Mouse (Mus musculus) spleen, postnatal 10 days (tissue): ENCODE data around the gene Mrpl48.
A peak's percentile ranks its signal among the peaks of the same experiment; 100 is the strongest.

Source experiments
- DNase-seq, 2 experiments: peaks; one replicate each; pipeline ENCODE4 v3.0.0; 2021 to 2022; ENCODE audit warnings: low spot score in 2 of 2

Gene Mrpl48

DNA sequence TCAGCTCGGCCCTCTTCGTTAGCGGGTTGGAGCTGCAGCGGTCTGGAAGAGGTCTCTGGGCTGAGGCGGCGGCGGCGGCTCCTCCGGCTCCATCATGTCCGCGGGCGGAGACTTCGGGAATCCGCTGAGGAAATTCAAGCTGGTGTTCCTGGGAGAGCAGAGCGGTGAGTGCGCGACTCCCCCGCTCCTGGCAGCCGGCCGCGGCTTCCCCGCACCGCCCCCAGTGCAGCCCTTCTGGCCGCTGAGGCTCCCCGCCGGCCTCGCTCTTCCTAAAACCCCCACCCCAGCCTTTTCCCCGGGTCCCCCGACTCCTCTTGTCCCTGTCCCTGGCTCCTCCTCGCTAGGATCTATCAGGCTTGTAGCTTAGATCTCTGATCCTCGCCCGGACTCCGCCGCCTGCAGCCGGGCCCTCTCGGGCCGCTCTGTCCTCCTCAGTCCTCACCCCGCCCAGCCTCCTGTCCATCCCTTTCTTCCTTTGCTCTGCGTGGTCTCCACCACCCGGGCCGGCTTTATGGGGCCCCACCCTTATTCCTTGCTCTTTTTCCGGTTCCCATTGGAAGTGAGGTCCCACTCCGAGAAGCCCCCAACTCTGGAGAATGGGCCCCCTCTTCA lies at the start of gene Mrpl48:
Gene Mrpl48 (minus strand): TSS at position 172 of the 612 bp plus-strand sequence.
- DNase-seq, result peak; percentile 71 to 76

DNA sequence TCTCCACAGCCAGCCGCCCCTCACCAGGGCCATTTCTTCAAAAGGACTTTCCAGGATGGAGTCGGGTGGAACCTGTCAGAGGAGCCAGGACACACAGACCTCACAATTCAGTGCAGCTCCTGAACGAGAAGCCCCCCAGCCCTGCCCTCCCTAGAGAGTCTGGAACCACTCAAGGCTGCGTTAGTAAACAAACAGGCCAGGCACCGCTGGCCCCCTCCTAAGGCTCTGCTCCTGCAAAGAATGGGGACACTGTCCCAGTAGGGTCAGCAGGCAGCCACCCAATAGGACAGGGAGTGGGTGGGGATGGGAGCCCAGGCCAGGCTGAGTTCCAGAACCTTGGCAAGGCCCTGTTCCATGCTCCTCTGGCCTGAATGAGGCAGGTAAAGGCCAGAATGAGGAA lies 48.6 kb upstream of the Mrpl48 start:
- DNase-seq, result no peak

DNA sequence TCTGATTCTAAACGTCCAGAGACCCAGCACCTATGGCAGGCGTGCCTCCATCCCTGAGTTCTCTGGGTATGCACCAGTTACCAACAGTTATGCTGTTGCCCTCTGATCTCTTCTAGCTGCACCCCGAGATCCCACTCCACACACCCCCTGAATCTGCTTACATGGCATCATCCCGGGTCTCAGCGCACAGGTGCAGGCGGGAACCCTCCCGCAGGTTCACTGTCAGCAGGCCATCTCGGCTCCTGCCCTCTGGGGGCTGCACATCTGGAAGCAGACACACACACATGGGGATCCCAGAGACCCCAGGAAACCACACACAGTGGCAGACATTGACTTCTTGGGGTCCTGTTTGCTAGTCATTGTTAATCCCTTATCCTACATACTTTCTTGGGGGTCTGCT lies 46.3 kb upstream of the Mrpl48 start:
- DNase-seq, result no peak

- DNase-seq, result no peak
Observed at GRCm38 (mm10) chr7:100653480-100654266, 45.6 kb upstream of the Mrpl48 start.

GRCm38 (mm10) chr7:100651011-100651410 lies 42.9 kb upstream of the Mrpl48 start:
- no peak for DNase-seq

DNA sequence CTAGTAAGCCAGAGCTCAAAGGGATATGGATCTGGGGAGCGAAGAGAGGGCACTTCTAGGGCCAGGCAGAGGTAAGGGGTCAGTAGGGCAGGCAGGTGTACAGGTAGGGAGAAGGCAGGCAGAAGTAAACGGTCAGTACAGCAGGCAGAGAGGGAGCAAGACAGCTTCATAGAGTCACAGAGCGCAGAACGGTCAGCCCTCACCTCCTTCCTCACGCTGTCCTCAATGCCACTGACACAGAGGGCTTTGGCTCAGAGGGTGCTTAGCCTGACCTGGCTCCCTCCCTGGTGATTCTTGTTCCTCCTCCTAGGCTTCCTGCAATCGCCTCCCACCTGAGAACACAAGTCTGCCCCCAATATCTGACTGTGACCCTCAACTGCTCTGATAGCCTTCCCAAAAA lies 42.3 kb upstream of the Mrpl48 start:
- peak in 1 of 2 experiments; percentile 3 for DNase-seq

DNA sequence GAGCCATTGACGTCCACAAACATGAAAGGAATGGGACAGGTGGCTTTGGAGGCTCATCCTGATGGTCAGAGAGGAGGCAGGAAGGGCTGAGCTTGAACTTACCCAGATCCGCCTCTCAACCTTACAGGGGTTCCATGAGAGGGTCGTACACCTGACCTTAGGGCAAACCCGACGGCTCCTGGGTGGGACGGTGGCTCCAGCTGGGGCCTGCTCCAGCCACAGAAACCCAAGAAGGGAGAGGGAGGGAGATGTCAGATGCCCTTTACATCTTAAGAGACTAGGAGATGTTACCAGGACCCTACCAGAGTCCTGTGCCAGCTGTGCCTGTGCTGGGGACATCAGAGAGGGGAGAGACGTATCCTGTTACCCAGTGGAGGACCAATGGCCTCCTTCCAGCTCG lies 41.7 kb upstream of the Mrpl48 start:
- DNase-seq, result no peak

DNA sequence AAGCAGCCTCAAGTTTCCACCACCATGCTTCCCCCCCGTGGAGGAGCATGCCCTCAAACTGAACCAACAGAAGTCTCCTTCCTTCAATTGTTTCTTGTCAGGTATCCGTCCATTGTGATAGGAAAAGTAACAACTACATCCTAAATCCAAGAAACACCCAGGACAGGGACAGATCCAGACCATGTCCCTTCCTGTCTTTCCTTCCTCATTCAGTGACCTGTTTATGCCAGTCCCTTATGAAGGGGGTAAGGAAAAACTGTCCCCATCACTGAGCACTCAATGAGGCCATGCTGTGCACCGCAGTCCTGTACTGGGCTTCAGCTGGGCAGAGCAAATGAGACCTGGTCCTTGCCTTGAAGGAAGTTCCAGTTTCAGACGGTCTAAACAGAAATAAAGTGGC lies 41.0 kb upstream of the Mrpl48 start:
- no peak for DNase-seq

DNA sequence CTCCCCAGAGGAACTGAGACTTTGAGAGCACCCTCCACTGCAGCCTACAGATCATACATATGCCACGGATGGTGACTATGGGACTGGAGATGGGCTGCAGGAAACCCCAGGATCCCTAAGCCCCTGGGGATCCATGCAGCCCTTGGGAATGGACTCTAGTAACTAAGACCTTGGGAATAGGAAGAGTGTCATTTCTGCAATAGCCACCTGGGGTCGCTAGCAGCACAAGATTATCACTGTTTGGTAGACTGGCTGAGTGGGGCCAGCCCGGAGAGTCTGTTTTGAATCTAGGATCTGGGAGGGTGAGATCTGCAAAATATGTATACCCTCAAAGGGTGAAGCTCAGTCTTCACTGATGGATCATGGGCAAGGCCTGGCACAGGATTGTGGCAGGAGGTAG lies 37.0 kb upstream of the Mrpl48 start:
- DNase-seq, result peak; percentile 61 to 78

DNA sequence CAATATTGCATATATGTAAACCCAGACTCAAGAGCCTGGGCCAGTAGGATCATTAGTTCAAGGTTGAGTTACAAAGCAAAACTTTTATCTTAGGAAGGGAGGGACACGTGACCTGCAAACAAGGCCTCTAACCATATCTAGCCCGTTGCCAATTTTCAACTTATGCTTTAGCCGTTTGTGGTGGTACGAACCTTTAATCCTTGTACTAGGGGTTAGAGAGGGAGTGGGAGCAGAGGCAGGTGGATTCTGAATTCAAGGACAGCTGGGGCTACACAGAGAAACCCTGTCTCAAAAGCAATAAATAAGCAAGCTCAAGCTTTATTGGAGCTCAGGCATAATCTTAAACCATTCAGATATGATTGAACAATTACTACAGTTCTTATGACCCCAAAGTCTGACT lies 34.3 kb upstream of the Mrpl48 start:
- no peak for DNase-seq

GRCm38 (mm10) chr7:100637657-100638056 lies 29.6 kb upstream of the Mrpl48 start:
- peak in 1 of 2 experiments; percentile 50 for DNase-seq

DNA sequence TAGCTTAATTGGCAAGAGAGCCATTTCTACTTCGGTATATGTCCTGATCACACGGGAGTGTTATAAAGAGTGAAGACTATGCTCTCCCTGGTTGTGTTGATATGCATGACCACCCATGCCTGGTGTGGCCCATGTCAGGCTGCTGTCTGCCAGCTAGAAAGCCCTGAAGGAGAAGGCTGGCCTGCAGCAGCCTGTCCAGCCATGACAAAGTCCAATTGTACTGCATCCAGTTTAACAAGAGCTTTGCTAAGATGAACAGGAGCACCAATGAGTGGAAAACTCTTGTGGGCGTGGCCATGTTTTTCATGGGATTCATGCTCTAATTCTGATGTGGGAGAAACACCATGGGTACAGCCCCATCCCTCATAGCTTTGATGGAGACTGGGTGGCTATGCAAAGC lies 16.4 kb upstream of the Mrpl48 start:
- no peak for DNase-seq

- peak in 1 of 2 experiments; percentile 31 for DNase-seq
Observed at GRCm38 (mm10) chr7:100622277-100622676, 14.2 kb upstream of the Mrpl48 start.

GRCm38 (mm10) chr7:100616121-100616857 lies 8.2 kb upstream of the Mrpl48 start:
- peak in 1 of 2 experiments; percentile 33 for DNase-seq

DNA sequence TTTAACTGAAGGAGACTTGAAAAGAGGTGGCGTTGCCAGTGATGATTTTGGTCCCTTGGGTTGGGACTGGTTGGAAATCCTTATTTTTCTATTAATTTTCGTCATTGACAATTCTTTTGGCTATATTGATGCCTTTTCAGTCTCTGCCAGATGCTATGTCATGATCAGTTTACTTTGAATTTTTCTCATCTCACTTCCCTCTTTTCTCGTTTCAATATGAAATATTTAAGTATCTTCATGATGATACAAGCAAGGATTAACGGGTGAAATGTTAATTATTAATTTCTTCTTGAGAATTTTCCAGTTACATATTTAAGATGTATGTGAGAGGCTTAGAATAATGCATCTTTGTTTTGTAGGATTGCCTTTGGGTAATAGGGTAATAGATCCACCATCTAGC lies 809 bp upstream of the Mrpl48 start:
- no peak for DNase-seq

GRCm38 (mm10) chr7:100607214-100608129 lies 629 bp downstream of the Mrpl48 start, which contains the start of gene Rab6a:
Gene Rab6a (plus strand): TSS chr7:100607410.
- peak; percentile 90 to 94 for DNase-seq

GRCm38 (mm10) chr7:100600211-100600610 lies 7.9 kb downstream of the Mrpl48 start:
- no peak for DNase-seq

GRCm38 (mm10) chr7:100593349-100593748 lies 14.8 kb downstream of the Mrpl48 start:
- no peak for DNase-seq

DNA sequence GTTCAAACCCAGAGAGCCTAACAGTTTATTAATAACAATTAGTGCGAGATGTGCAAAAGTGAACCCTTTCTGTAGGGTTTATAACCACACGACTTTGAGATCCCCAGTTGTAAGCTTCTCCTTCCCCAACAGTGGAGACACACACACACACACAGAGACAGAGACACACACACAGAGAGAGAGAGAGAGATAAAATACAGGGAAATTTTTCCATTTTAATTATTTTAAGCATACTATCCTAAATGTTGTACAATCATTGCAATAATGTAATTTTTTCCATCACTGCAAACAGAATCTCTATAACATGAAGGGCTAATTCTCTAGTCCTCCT lies 16.6 kb downstream of the Mrpl48 start:
- DNase-seq, result no peak

DNA sequence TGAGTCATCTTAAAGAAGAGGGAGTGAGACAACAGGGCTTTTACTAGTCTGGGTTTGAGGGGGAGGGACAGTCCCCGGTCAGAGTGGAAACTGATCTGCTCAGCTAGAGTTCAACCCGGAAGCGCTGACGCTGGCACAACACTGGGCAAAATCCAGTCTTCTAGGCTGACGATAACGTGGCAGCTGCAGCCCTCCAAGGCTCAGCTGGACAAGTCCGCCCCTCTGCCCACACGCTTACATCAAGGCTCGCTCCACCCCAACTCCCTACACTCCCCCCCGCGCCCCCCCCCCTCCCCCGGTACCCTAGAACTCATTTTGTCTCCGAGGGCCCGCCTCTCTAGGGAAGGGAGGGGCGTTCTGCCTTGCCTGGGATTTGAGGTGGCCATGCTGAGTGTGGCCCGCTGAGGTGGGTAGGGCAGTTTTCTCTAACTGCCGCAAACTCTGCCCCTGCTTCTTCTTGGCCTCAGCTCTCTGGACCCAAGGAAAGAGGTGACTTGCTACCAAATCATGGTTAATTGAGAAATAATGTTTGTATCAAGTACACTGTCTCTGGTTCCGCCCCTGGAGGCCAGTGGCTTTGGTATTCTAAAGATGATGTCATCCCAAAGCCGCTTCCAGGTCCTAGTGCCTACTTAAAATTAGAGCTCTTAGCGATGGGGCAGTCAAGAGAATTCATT lies 17.1 kb downstream of the Mrpl48 start:
- DNase-seq, result peak; percentile 55 to 75

GRCm38 (mm10) chr7:100590504-100590844 lies 17.6 kb downstream of the Mrpl48 start:
- no peak for DNase-seq
